Mouse (Mus musculus): ENCODE data around the gene Tmem131.

DNA sequence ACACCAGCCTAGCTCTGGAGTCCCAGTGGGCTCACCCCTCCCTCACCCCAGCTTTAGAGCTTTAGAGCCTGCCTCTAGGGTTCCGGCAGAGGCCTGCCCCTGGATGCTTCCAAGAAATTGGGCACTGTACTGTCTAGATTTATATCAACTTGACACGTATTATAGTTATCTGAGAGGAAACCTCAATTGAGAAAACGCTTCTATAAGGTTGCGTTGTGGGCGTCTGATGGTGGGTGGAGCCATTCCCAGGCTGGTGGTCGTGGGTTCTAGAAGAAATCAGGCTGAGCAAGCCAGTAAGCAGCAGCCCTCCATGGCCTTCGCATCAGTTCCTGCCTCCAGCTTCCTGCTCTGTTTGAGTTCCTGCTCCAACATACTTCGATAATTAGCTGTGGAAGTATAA is 182.4 kb downstream of the Tmem131 start:
- no peak for TF ChIP-seq CTCF (IDR thresholded peaks at IDR 0.05; ENCODE audit: insufficient read depth, low read depth, low read length)
- no peak for TF ChIP-seq POLR2A (IDR thresholded peaks at IDR 0.05; ENCODE audit: insufficient read depth, low read depth, low read length)
